Mouse (Mus musculus) erythroblast, embryonic 14.5 days (primary cell): ENCODE measurements around the gene Lyst.

ENCODE experiments used
- GATA1 ChIP-seq: IDR thresholded peaks from 2 replicates; pipeline ENCODE4 v1.6.1; 2012; ENCODE audit warnings: low read length, inconsistent platforms, mixed read lengths
- TAL1 ChIP-seq: IDR thresholded peaks from 3 replicates; pipeline ENCODE4 v1.6.1; 2012; ENCODE audit warnings: low read length, inconsistent platforms, mixed read lengths

GRCm38 (mm10) chr13:13583473-13583872 lies 6.7 kb upstream of the Lyst start:
- TF ChIP-seq TAL1 (no peak), GATA1 (no peak)
